Mouse (Mus musculus): ENCODE results near the gene Srl. TPM values are rescaled to one million over a fixed set of nuclear protein-coding genes. Genes with fewer than 3 reads are reported as not detected.
A peak's percentile ranks its signal among the peaks of the same experiment; 100 is the strongest.

Gene Srl
- total RNA-seq, 4 experiments from 2014 or later = 1,019 to 1,332 (median 1,204) TPM

GRCm38 (mm10) chr16:4519825-4520224 lies 21.8 kb downstream of the Srl start:
- no peak for DNase-seq (ENCODE audit: low spot score in 2 of 2)

- no peak for DNase-seq (ENCODE audit: low spot score in 2 of 2)
Observed at GRCm38 (mm10) chr16:4519157-4519556, 22.5 kb downstream of the Srl start.

- no peak for DNase-seq (ENCODE audit: low spot score in 2 of 2)
Observed at GRCm38 (mm10) chr16:4517906-4518305, 23.7 kb downstream of the Srl start.

- no peak for DNase-seq (ENCODE audit: low spot score in 2 of 2)
Observed at GRCm38 (mm10) chr16:4514383-4514782, 27.2 kb downstream of the Srl start.

- DNase-seq (ENCODE audit: low spot score in 2 of 2) = peak; percentile 82 to 86
Observed at GRCm38 (mm10) chr16:4512661-4513438, 28.8 kb downstream of the Srl start.

- DNase-seq (ENCODE audit: low spot score in 2 of 2) = no peak
Observed at GRCm38 (mm10) chr16:4511371-4511770, 30.2 kb downstream of the Srl start.

- no peak for DNase-seq (ENCODE audit: low spot score in 2 of 2)
Observed at GRCm38 (mm10) chr16:4506181-4506580, 35.4 kb downstream of the Srl start.

- DNase-seq (ENCODE audit: low spot score in 2 of 2) = no peak
Observed at GRCm38 (mm10) chr16:4503495-4503894, 38.1 kb downstream of the Srl start.

GRCm38 (mm10) chr16:4502568-4502967 lies 39.0 kb downstream of the Srl start:
- no peak for DNase-seq (ENCODE audit: low spot score in 2 of 2)

GRCm38 (mm10) chr16:4501703-4502102 lies 39.9 kb downstream of the Srl start:
- no peak for DNase-seq (ENCODE audit: low spot score in 2 of 2)

GRCm38 (mm10) chr16:4500598-4501385 lies 40.8 kb downstream of the Srl start:
- peak; percentile 82 to 85 for DNase-seq (ENCODE audit: low spot score in 2 of 2)

GRCm38 (mm10) chr16:4497762-4498607 lies 43.6 kb downstream of the Srl start:
- no peak for DNase-seq (ENCODE audit: low spot score in 2 of 2)

- no peak for DNase-seq (ENCODE audit: low spot score in 2 of 2)
Observed at GRCm38 (mm10) chr16:4496470-4496869, 45.1 kb downstream of the Srl start.

- DNase-seq (ENCODE audit: low spot score in 2 of 2) = no peak
Observed at GRCm38 (mm10) chr16:4495861-4496260, 45.8 kb downstream of the Srl start.

GRCm38 (mm10) chr16:4492777-4493563 lies 48.6 kb downstream of the Srl start:
- no peak for DNase-seq (ENCODE audit: low spot score in 2 of 2)

GRCm38 (mm10) chr16:4489114-4489624 lies 52.4 kb downstream of the Srl start:
- DNase-seq (ENCODE audit: low spot score in 2 of 2) = peak; percentile 91 to 94

- no peak for DNase-seq (ENCODE audit: low spot score in 2 of 2)
Observed at GRCm38 (mm10) chr16:4480616-4481265, 60.9 kb downstream of the Srl start.

GRCm38 (mm10) chr16:4477591-4478215 lies 63.9 kb downstream of the Srl start:
- no peak for DNase-seq (ENCODE audit: low spot score in 2 of 2)
